Mouse (Mus musculus): ENCODE data around the gene Gm21317.
"Not testable (repeated sequence)": the region's sequence is repeated elsewhere in the genome, so short reads cannot be mapped to it uniquely, and the experiment has no call there.

Gm21317 gene

GRCm38 (mm10) chrY:82224927-82225326 lies at the start of gene Gm21317:
TSS of gene Gm21317 (plus strand) at chrY:82225227.
- not testable (repeated sequence) for DNase-seq

Data from kidney, adult 8-10 months (tissue).